Mouse (Mus musculus): ENCODE measurements around the gene Nme7.

Nme7 gene

GRCm38 (mm10) chr1:164389743-164390142 lies 85.8 kb downstream of the Nme7 start:
- DNase-seq = no peak

GRCm38 (mm10) chr1:164392176-164392575 lies 88.3 kb downstream of the Nme7 start:
- no peak for DNase-seq

GRCm38 (mm10) chr1:164395131-164395780 lies 91.3 kb downstream of the Nme7 start:
- DNase-seq = no peak

DNA sequence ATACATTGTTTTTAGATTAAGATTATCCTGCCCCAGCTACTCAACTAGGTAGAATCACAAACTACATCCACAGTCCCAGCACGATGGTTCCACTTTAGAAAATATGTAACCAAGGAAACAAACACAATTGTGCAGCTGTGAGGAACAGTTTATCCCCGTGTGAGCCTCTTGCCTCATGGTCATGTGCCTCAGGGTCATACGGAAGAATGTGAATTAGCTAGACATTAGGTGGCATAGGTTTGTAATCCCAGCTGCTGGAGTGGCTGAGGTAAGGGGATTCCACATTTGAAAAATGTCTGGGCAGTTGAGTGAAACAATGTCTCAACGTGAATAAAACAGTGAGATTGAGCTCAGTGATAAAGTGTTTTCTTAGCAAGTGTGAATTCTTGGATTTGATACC lies 93.8 kb downstream of the Nme7 start:
- DNase-seq = no peak

DNA sequence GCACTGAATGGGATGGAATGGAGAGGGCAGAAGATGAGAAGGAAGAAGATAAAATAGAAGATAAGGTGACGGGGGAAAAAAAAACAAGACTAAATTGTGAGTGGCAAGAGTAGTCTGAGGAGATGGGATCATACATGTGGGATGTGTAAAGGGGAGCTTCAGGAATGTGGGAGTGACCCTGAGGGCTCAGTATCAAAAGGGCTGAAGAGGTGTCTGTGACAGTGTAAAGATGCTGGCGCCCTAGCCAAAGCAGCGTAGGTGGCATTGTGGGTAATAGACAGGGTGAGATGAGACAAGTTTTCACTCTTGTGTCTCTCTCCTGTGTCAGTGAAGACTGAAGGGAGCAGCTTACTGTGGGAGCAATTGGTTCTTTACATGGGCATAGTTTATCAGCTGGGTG lies 95.7 kb downstream of the Nme7 start:
- DNase-seq = no peak

DNA sequence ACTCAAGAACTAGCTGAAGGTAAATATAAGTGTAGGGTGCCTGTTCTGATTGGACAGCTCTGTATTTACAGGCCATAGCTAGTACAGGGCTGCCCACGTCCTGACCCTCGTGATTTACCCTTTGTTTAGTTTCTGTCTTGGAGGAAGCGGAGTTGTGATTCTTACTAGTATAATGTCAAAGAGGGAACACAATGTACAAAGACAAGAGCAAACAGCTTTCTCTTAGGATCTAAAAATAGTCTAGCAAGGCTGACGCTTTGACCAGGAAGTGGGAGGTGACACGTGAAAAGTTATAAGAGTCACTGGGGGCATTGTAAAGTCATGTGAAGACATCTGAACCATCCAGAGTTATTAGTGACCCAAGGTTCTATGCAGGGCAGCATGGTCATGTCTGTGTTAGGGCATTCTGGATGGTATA lies 101.5 kb downstream of the Nme7 start:
- DNase-seq = no peak

DNA sequence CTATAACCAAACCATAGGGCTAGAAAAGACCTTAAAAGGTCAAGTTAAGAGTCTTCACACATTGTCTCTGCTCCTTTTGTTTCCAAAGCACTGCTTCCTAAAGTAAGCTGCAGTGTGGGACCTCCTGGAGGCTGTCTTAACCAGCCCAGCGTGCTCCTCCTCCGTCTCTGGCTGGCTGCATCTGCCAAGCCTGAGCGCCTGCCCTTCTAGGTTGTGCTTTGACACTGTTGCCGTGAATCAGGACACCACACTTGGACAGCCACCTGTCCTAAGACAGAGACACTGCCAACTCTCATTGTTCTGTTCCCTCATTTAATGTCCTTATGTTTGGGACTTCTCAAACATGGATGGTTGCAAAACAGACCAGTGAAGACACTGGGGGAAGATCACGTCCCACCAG lies 102.6 kb downstream of the Nme7 start:
- no peak for DNase-seq

DNA sequence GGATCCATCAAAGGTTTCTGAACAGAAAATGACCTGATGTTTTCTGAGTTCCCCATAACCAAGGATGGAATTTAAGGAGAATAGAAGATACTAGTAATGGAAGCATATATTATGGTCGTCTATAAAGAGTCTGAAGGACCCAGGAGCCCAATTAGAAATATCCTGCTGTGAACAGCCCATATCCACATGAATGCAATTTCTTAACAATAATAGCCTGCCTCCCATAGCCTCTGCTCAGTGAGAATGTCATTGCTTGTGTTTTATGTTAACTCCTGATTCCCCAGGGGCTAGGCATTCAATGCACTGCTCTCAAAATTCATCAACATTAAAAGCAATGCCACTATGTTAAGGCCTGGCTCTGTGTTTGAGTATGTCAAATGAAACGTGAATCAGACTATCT lies 104.7 kb downstream of the Nme7 start:
- DNase-seq = no peak

GRCm38 (mm10) chr1:164411306-164411705 lies 107.4 kb downstream of the Nme7 start:
- DNase-seq = no peak

DNA sequence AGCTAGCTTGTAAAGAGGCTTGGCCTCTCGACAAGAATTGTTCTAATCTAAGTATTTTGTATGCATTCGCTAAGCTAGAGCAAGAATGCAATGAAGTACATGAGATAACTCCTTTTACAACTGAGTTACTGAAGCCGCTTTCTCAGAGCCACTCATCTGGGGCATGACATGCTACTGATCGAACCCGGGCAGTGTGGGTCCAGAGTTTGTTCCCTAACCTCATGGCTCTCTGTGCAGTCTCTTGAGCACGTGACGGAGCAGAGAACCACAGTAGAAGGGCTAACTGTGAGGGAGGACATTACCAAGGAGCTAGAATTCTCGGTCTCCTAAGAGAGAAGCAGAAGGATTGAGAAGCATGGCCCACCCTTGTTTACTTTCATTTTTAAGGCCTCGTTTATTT lies 109.0 kb downstream of the Nme7 start:
- DNase-seq = no peak

DNA sequence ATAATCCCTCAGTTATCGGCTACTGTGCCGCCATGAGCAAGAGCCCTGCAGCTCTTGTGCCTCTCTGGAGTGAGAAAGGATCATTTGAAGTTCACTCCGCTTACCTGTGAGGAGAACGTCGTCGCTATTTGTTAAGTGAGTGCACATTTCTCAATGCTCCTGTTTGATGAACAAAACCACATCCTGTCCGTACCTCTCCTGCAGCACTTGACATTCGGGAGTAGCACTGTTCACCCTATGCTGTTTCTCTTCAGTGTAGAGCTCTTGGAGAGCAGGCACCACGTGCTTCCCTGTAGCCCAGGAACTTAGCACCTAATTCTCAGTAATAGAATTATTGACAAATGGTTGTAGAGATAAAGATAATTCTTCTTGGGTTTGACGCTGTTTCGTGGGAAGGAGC lies 109.7 kb downstream of the Nme7 start:
- no peak for DNase-seq

GRCm38 (mm10) chr1:164415347-164415751 lies 111.4 kb downstream of the Nme7 start:
- DNase-seq = no peak

GRCm38 (mm10) chr1:164416692-164417394 lies 112.9 kb downstream of the Nme7 start:
- DNase-seq = no peak

DNA sequence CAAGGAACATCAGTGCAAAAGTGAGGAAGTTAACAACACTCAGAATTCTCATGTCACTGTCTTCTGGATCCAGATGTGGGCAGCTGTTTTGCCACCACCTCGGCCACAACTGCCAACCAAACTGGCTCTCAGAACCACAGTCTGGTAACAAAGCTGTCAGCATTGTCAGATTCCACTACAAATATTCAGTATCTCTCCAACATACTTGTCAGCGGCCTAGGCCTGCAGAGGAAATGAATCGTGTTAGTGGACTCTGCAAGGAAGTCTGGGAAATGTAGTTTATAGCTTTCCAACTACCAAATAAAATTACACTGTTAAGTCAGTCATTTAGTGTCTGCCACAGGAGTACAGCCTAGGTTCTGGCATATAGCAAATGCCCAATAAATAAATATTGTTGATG lies 113.7 kb downstream of the Nme7 start:
- DNase-seq = no peak

DNA sequence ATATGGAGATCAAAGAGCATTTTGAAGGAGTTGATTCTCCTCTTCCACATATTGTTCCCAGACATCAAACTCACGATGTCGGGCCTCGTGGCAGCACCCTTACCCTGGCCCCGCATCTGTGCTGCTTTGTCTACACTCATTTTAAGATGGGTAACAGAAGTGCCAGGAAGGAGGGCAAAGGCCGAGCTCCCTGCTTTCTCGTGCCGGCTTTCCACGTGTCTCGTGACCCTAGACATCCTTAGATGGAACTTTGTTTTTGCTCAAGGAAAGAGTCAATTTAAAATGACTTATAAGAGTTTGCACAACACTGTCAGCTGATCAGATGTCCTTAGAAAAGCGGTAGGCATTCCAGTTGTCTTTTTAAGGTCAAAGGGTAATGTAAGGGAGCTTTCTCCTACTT lies 114.4 kb downstream of the Nme7 start:
- DNase-seq = no peak

DNA sequence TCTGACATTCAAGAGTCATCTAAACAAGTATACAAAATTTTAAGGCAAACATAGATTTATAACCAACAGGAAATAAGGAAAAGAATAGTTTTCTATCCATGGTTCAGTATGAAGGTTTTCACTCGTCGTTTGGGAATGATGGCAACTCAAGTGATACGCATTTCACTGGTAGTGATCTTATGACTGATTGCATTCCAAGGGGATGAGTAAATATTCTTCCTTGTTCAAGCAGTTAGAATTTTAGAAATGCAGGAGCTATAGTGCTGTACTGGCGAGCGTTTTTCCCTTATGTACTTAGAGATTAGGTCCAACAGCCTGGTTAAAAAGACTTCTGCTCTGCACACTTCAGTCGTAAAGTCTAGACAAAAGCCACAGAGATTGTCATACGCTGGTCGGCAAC lies 115.5 kb downstream of the Nme7 start:
- DNase-seq = no peak

DNA sequence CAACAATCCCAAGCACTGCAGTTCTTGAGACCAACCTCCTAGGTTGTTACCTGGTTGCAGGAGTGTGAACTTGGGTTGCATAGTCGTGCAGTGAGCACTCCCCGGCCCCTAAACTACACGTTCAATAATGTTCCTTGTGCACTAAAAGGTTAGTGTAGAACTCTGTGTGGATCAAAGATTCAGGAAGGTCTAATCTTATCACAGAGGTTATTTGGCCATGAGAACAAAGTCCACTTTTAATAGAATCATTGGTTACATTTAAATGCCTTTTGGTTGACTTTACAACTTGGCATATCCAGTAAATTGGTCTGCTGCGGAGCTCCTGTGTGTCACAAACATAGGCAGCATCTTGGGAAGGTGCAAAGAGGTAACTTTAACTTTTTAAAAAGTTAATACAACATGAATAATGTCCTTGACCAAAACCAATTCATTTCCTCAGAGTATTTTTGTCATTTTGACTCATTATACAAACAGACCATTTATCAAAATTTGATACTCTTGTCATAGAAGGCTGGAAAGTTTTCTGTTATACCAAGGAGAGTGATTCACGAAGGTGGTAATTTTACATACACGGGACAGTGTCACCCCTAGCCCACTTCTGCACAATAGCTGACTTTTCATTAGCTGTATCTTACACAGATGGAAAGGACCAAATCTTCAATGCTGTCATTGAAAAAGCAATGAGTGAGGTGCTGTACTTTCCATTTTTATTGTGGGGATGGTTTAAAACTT lies 116.9 kb downstream of the Nme7 start:
- no peak for DNase-seq

- no peak for DNase-seq
Measured at GRCm38 (mm10) chr1:164426227-164426626, 122.3 kb downstream of the Nme7 start.

- no peak for DNase-seq
Measured at GRCm38 (mm10) chr1:164427777-164428176, 123.9 kb downstream of the Nme7 start.

- no peak for DNase-seq
Measured at GRCm38 (mm10) chr1:164428644-164429043, 124.7 kb downstream of the Nme7 start.

DNA sequence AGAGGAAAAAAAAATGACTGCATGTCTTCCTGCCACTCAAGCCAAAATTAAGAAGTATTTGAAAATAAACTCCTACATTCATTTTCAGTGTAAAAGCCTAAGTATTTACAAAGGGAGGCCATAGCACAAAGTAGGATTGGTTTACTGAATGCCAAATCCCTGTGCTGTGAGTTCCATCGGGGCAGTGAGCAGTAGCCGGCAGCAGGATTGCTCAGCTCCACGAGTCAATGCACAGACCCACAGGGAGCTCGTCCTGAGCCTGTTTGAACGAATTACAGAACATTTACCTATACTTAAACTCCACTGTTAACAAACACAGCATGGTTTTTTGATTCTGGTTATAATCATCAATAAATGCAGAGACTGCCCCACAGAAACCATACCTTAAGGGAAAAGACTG lies 128.7 kb downstream of the Nme7 start:
- no peak for DNase-seq

GRCm38 (mm10) chr1:164434049-164434448 lies 130.1 kb downstream of the Nme7 start:
- no peak for DNase-seq

DNA sequence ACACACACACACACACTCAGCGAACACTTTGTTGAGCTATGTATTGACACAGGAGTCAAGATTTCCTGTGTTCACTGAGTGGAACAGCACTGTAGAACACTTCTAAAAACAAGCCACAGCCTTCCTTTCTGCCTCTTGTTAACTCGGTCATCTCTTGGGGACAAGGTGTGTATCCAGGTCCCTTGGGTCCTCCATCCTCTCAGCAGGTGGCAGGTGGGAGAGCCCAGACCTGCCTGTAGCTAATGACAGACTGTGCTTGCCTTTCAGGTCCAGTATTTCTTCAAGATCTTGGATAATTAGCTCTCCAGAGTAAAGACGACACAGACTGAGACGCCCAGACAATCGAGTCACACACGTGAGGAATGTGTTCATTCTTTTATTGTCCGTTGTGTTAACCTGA lies 132.8 kb downstream of the Nme7 start:
- no peak for DNase-seq

DNA sequence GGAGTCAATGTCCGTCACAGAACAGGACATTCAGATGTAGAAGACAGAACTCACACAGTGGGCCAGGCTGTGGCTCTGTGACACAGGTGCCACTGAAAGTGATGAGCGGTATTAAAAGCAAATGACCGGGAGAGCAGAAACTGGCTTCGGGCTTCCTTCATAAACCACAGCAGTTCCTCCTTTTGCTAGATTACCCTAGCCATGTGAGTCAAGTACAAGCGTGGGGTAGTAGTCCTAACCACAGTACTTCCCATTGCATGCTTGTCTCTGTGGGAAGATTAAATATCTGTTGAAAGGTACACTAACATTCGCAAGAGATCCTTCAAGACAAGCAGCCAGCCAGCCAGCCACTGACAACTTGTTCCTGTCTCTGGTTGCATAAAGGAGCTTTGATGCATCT lies 136.3 kb downstream of the Nme7 start:
- DNase-seq = no peak

Measured in liver (tissue).